In genomic region chr14:14832520-14833240, GRCm38 (mm10) we compare ENCODE assay signal across 9 mouse cellular contexts. TPM values are rescaled to one million over a fixed set of nuclear protein-coding genes. Genes with fewer than 3 reads are reported as not detected.
DNase-seq lines count a peak whose midpoint lies in the region; ATAC-seq and TF ChIP-seq lines count a peak whose summit lies in the region.
"Had no signal": no experiment of that assay in that cellular context is flagged by ENCODE, and none has a peak within 500 bp of the region (broad histone marks: within the 10 kb centered on the region; RNA-seq: fewer than 3 reads in every experiment).

No protein-coding gene starts in this region.

- H3K9me3 ChIP-seq in heart, embryonic 16.5 days (replicated peaks; ENCODE audit: control insufficient read depth, low read length) = no peaks in the 10 kb centered on the region
- H3K9me3 ChIP-seq: G1E had no signal

- intact Hi-C loops in left cerebral cortex, adult 2 months (cut with DNase I) = no loop called here

- ATAC-seq in heart, embryonic 16.5 days (replicated peaks; ENCODE audit: extremely low read depth, insufficient read depth, low FRiP score) = peak; percentile 72
- no peak for ATAC-seq in activated CD4-positive, CD25-positive, alpha-beta regulatory T cell, adult 4 months

- WGBS in heart, embryonic 16.5 days = 32% methylated on average over 12 of the region's 12 CpGs

- no peaks in the 10 kb centered on the region for H3K36me3 ChIP-seq in heart, embryonic 16.5 days (ENCODE audit: control insufficient read depth, insufficient read depth)
- H3K36me3 ChIP-seq: G1E had no signal

- H3K4me3 ChIP-seq in left cerebral cortex, adult 2 months = no peak overlapping the region
- H3K4me3 ChIP-seq in heart, embryonic 16.5 days (ENCODE audit: low read length) = no peak overlapping the region

- peaks cover 10% of the 10 kb centered on the region for H3K4me1 ChIP-seq in heart, embryonic 16.5 days (ENCODE audit: control insufficient read depth, insufficient read depth, low read length)

- peak in 1 of 2 experiments; percentile 32 for DNase-seq in left cerebral cortex, adult 2 months (ENCODE audit: extremely low spot score in 1 of 2, low spot score in 2 of 2)
- no peak for DNase-seq in left cerebral cortex, adult 11 months (ENCODE audit: low spot score)
- peak; percentile 68 to 71 for DNase-seq in cerebellum, postnatal 14 days
- DNase-seq in layer of hippocampus, postnatal 10 days (ENCODE audit: low spot score in 2 of 2) = peak; percentile 69 to 73
- DNase-seq in ovary, postnatal 36 days (ENCODE audit: low spot score) = peak; percentile 80
- no peak for DNase-seq in spleen, postnatal 4 days (ENCODE audit: low spot score in 2 of 2)

- TF ChIP-seq CTCF in left cerebral cortex, adult 2 months (IDR thresholded peaks at IDR 0.05) = no peak

- peak overlapping the region; percentile 71 for H3K27ac ChIP-seq in left cerebral cortex, adult 2 months
- peak overlapping the region; percentile 13 for H3K27ac ChIP-seq in heart, embryonic 16.5 days (ENCODE audit: low read length)

- H3K9ac ChIP-seq in heart, embryonic 16.5 days (ENCODE audit: low read length) = no peak overlapping the region

- peak overlapping the region; percentile 37; the same call in 1 of the 2 replicates for H3K4me2 ChIP-seq in heart, embryonic 16.5 days (ENCODE audit: low read depth, low read length)

- H3K27me3 ChIP-seq in heart, embryonic 16.5 days (ENCODE audit: control insufficient read depth, insufficient read depth, low read length) = no peaks in the 10 kb centered on the region

RNA-seq across cellular contexts. Expression of gene Nek10, which starts 29.5 kb away (rescaled TPM):
- 1 to 10 TPM; 2.0 to 2.1 TPM for total RNA-seq in left cerebral cortex, adult 2 months (2021)
- polyA plus RNA-seq in heart, embryonic 16.5 days (2015; fragmentation: Nextera tagmentation; extraction: Ambion mirVana) = 0.03 and 0.09 TPM in 2 replicates
- 1 to 10 TPM; 1.9 to 2.6 TPM for total RNA-seq in layer of hippocampus, postnatal 10 days (2021)
- polyA plus RNA-seq in activated CD4-positive, CD25-positive, alpha-beta regulatory T cell, adult 4 months (2017; shearing (Covaris generic)) = under 1 TPM in 1 of 2 experiments, not detected in 1; 0.26 TPM
- polyA plus RNA-seq: G1E had no signal

Comparison
In these comparisons a context has a peak if more than half of its experiments do, and no peak if none do; other contexts are left out.
1. DNase-seq: peak in cerebellum, postnatal 14 days (2 of 2), layer of hippocampus, postnatal 10 days (2 of 2) and ovary, postnatal 36 days (single experiment); none in left cerebral cortex, adult 11 months (single experiment) and spleen, postnatal 4 days (0 of 2).